In genomic region chr4:83655396-83655795, GRCm38 (mm10) we compare ENCODE assay signal across 10 mouse cellular contexts.
A peak's percentile ranks its signal among the peaks of the same experiment; 100 is the strongest.
DNase-seq lines count a peak whose midpoint lies in the region; ATAC-seq lines count a peak whose summit lies in the region.
"Had no signal": no experiment of that assay in that cellular context is flagged by ENCODE, and none has a peak within 500 bp of the region (broad histone marks: within the 10 kb centered on the region; RNA-seq: fewer than 3 reads in every experiment).

No protein-coding gene starts in this region.

- whole genome bisulfite sequencing in heart, embryonic 10.5 days: 13% methylated on average over 6 of the region's 6 CpGs
- WGBS in midbrain, embryonic 10.5 days: 22% methylated on average over 6 of the region's 6 CpGs
- WGBS in midbrain, embryonic 15.5 days: 15% methylated on average over 6 of the region's 6 CpGs
- WGBS in embryonic facial prominence, embryonic 10.5 days: 34% methylated on average over 6 of the region's 6 CpGs

- H3K36me3 ChIP-seq in heart, embryonic 10.5 days: no peaks in the 10 kb centered on the region
- no peaks in the 10 kb centered on the region for H3K36me3 ChIP-seq in midbrain, embryonic 10.5 days
- H3K36me3 ChIP-seq in midbrain, embryonic 15.5 days (replicated peaks): no peaks in the 10 kb centered on the region
- no peaks in the 10 kb centered on the region for H3K36me3 ChIP-seq in embryonic facial prominence, embryonic 10.5 days (replicated peaks)
- H3K36me3 ChIP-seq: limb, embryonic 15.5 days had no signal

- H3K27ac ChIP-seq in heart, embryonic 10.5 days: peak overlapping the region; percentile 52; the same call in 1 of the 2 replicates
- H3K27ac ChIP-seq in midbrain, embryonic 10.5 days (replicated peaks): peak overlapping the region; percentile 74
- H3K27ac ChIP-seq in midbrain, embryonic 15.5 days: no peak overlapping the region
- H3K27ac ChIP-seq in embryonic facial prominence, embryonic 10.5 days (replicated peaks): 0 out of 2 replicates have a peak overlapping the region, but pooled peaks have one; percentile 15
- H3K27ac ChIP-seq: limb, embryonic 15.5 days had no signal

- peaks cover 16% of the 10 kb centered on the region for H3K4me1 ChIP-seq in heart, embryonic 10.5 days
- H3K4me1 ChIP-seq in midbrain, embryonic 10.5 days: peaks cover 35% of the 10 kb centered on the region
- peaks cover 12% of the 10 kb centered on the region for H3K4me1 ChIP-seq in midbrain, embryonic 15.5 days
- H3K4me1 ChIP-seq in embryonic facial prominence, embryonic 10.5 days: peaks cover 26% of the 10 kb centered on the region

- no peak; the same call in 1 of the 2 replicates for ATAC-seq in midbrain, embryonic 15.5 days (replicated peaks)
- ATAC-seq: forebrain, embryonic 16.5 days had no signal

- H3K4me2 ChIP-seq in midbrain, embryonic 15.5 days: no peak overlapping the region
- H3K4me2 ChIP-seq: limb, embryonic 15.5 days had no signal

- H3K9ac ChIP-seq in midbrain, embryonic 15.5 days: no peak overlapping the region
- H3K9ac ChIP-seq: limb, embryonic 15.5 days had no signal

- no peaks in the 10 kb centered on the region for H3K9me3 ChIP-seq in heart, embryonic 10.5 days
- no peaks in the 10 kb centered on the region for H3K9me3 ChIP-seq in midbrain, embryonic 10.5 days (replicated peaks)
- H3K9me3 ChIP-seq in midbrain, embryonic 15.5 days: no peaks in the 10 kb centered on the region
- no peaks in the 10 kb centered on the region for H3K9me3 ChIP-seq in embryonic facial prominence, embryonic 10.5 days
- H3K9me3 ChIP-seq: limb, embryonic 15.5 days had no signal

- no peak overlapping the region for H3K4me3 ChIP-seq in heart, embryonic 10.5 days
- H3K4me3 ChIP-seq in midbrain, embryonic 10.5 days: no peak overlapping the region
- no peak overlapping the region for H3K4me3 ChIP-seq in midbrain, embryonic 15.5 days
- no peak overlapping the region for H3K4me3 ChIP-seq in embryonic facial prominence, embryonic 10.5 days
- H3K4me3 ChIP-seq: limb, embryonic 15.5 days had no signal

- no peaks in the 10 kb centered on the region for H3K27me3 ChIP-seq in heart, embryonic 10.5 days (ENCODE audit: insufficient read depth, poor library complexity, severe bottlenecking)
- H3K27me3 ChIP-seq in midbrain, embryonic 10.5 days (ENCODE audit: low read depth, poor library complexity, severe bottlenecking): no peaks in the 10 kb centered on the region
- no peaks in the 10 kb centered on the region for H3K27me3 ChIP-seq in midbrain, embryonic 15.5 days (replicated peaks)
- no peaks in the 10 kb centered on the region for H3K27me3 ChIP-seq in embryonic facial prominence, embryonic 10.5 days (replicated peaks; ENCODE audit: low read depth, poor library complexity, severe bottlenecking)
- H3K27me3 ChIP-seq: limb, embryonic 15.5 days had no signal

- DNase-seq in heart, embryonic 10.5 days (ENCODE audit: low spot score): no peak
- DNase-seq in heart, adult 11 months: no peak
- peak; percentile 33 for DNase-seq in midbrain, embryonic 10.5 days (ENCODE audit: low spot score)
- DNase-seq in embryonic facial prominence, embryonic 10.5 days (ENCODE audit: low spot score): no peak
- DNase-seq in testis, postnatal 14 days (ENCODE audit: low spot score): peak; percentile 84
- DNase-seq in spleen, postnatal 10 days (ENCODE audit: low spot score in 2 of 2): no peak
- no peak for DNase-seq in lung, postnatal 14 days

Comparison
In these comparisons a context has a peak if more than half of its experiments do, and no peak if none do; other contexts are left out.
1. DNase-seq: peak in midbrain, embryonic 10.5 days (single experiment) and testis, postnatal 14 days (single experiment); none in heart, embryonic 10.5 days (single experiment), heart, adult 11 months (single experiment), embryonic facial prominence, embryonic 10.5 days (single experiment), spleen, postnatal 10 days (0 of 2) and lung, postnatal 14 days (single experiment).